Mouse (Mus musculus) layer of hippocampus, adult 2 months (tissue): ENCODE data around the gene Dop1a. TPM values are rescaled to one million over a fixed set of nuclear protein-coding genes. Genes with fewer than 3 reads are reported as not detected.

Experiments used
- DNase-seq, 2 experiments: peaks; one replicate each; pipeline ENCODE4 v3.0.0; 2022; ENCODE audit warnings: low spot score in 2 of 2
- H3K27ac ChIP-seq: fragments of 200-600 bp; 2 replicates; pipeline ENCODE4 v1.8.1; 2022
- H3K4me3 ChIP-seq: fragments of 200-600 bp; 2 replicates; pipeline ENCODE4 v1.8.1; 2022; ENCODE audit warnings: mild to moderate bottlenecking
- CTCF ChIP-seq: fragments of 200-600 bp; conservative IDR thresholded peaks from 2 replicates; pipeline ENCODE4 v1.8.1; 2022; ENCODE audit warnings: antibody characterized with exemption, mild to moderate bottlenecking, moderate library complexity
- total RNA-seq, 2 experiments: library from RNA; stranded (reverse); gene quantifications; 2 replicates each; pipeline ENCODE4 v1.2.3; 2021

Dop1a gene
- total RNA-seq, 2 experiments from 2014 or later = 60.3 to 63.1 TPM

GRCm38 (mm10) chr9:86453626-86454025, 13.3 kb upstream of the Dop1a start:
- H3K4me3 ChIP-seq = no peak overlapping the region
- no peak for DNase-seq
- TF ChIP-seq CTCF = no peak
- no peak overlapping the region for H3K27ac ChIP-seq

- H3K4me3 ChIP-seq = peak within 1 kb of the TSS; percentile 81
- DNase-seq = peak; percentile 82 to 90
- H3K27ac ChIP-seq = peak within 1 kb of the TSS; percentile 91
- peak; percentile 100 for TF ChIP-seq CTCF
Observed at GRCm38 (mm10) chr9:86464151-86465105, 2.5 kb upstream of the Dop1a start, which contains the start of gene Ube2cbp. TSS of gene Ube2cbp (minus strand) at chr9:86464950.

- no peak overlapping the region for H3K4me3 ChIP-seq
- TF ChIP-seq CTCF = no peak
- no peak overlapping the region for H3K27ac ChIP-seq
- no peak for DNase-seq
Observed at GRCm38 (mm10) chr9:86475956-86476355, 9.0 kb downstream of the Dop1a start.

GRCm38 (mm10) chr9:86476763-86477162, 9.8 kb downstream of the Dop1a start:
- TF ChIP-seq CTCF = no peak
- no peak for DNase-seq
- H3K27ac ChIP-seq = no peak overlapping the region
- no peak overlapping the region for H3K4me3 ChIP-seq

GRCm38 (mm10) chr9:86478414-86479093, 11.6 kb downstream of the Dop1a start:
- DNase-seq = no peak
- H3K4me3 ChIP-seq = no peak overlapping the region
- TF ChIP-seq CTCF = no peak
- H3K27ac ChIP-seq = no peak overlapping the region

- H3K27ac ChIP-seq = no peak overlapping the region
- H3K4me3 ChIP-seq = no peak overlapping the region
- no peak for DNase-seq
- TF ChIP-seq CTCF = no peak
Observed at GRCm38 (mm10) chr9:86482236-86482635, 15.3 kb downstream of the Dop1a start.

GRCm38 (mm10) chr9:86491740-86492139, 24.8 kb downstream of the Dop1a start:
- no peak for TF ChIP-seq CTCF
- Histone ChIP-seq H3K27ac (no peak overlapping the region), H3K4me3 (no peak overlapping the region)
- DNase-seq = no peak

GRCm38 (mm10) chr9:86496261-86496660, 29.3 kb downstream of the Dop1a start:
- no peak for TF ChIP-seq CTCF
- no peak overlapping the region for H3K27ac ChIP-seq
- no peak overlapping the region for H3K4me3 ChIP-seq
- DNase-seq = no peak

GRCm38 (mm10) chr9:86499083-86499482, 32.1 kb downstream of the Dop1a start:
- H3K27ac ChIP-seq = no peak overlapping the region
- no peak overlapping the region for H3K4me3 ChIP-seq
- TF ChIP-seq CTCF = no peak
- no peak for DNase-seq

GRCm38 (mm10) chr9:86507437-86507836, 40.5 kb downstream of the Dop1a start:
- no peak for TF ChIP-seq CTCF
- no peak overlapping the region for H3K4me3 ChIP-seq
- H3K27ac ChIP-seq = no peak overlapping the region
- DNase-seq = no peak

- DNase-seq = no peak
- Histone ChIP-seq H3K4me3 (no peak overlapping the region), H3K27ac (no peak overlapping the region)
- no peak for TF ChIP-seq CTCF
Observed at GRCm38 (mm10) chr9:86513733-86514132, 46.8 kb downstream of the Dop1a start.

- TF ChIP-seq CTCF = no peak
- Histone ChIP-seq H3K4me3 (no peak overlapping the region), H3K27ac (0 out of 2 replicates have a peak overlapping the region, but pooled peaks have one; percentile 5)
- DNase-seq = no peak
Observed at GRCm38 (mm10) chr9:86514390-86514789, 47.4 kb downstream of the Dop1a start.

- DNase-seq = no peak
- Histone ChIP-seq H3K4me3 (no peak overlapping the region), H3K27ac (0 out of 2 replicates have a peak overlapping the region, but pooled peaks have one; percentile 5)
- no peak for TF ChIP-seq CTCF
Observed at GRCm38 (mm10) chr9:86514798-86515197, 47.8 kb downstream of the Dop1a start.

- no peak overlapping the region for H3K27ac ChIP-seq
- peak; percentile 57 for TF ChIP-seq CTCF
- H3K4me3 ChIP-seq = no peak overlapping the region
- DNase-seq = no peak
Observed at GRCm38 (mm10) chr9:86522335-86522734, 55.4 kb downstream of the Dop1a start.
